Mouse (Mus musculus) embryonic facial prominence, embryonic 15.5 days (tissue): ENCODE data around the gene Clybl. TPM values are rescaled to one million over a fixed set of nuclear protein-coding genes. Genes with fewer than 3 reads are reported as not detected.

Experiments
- ATAC-seq: fragments of 200-750 bp; cut with Nextera tagmentation; 2 replicates; pipeline ENCODE4 v1.8.0; 2017; ENCODE audit warnings: low read depth, moderate TSS enrichment; ENCODE audit not compliant: insufficient number of reproducible peaks, low FRiP score, low TSS enrichment
- H3K27ac ChIP-seq: fragments of 300-500 bp; sonication (generic); replicated peaks from 2 replicates; pipeline ENCODE4 v1.5.1; 2015; ENCODE audit warnings: mild to moderate bottlenecking, inconsistent platforms
- H3K27me3 ChIP-seq: fragments of 300-500 bp; sonication (generic); 2 replicates; pipeline ENCODE4 v1.6.1; 2015; ENCODE audit warnings: inconsistent platforms
- H3K36me3 ChIP-seq: fragments of 300-500 bp; sonication (generic); 2 replicates; pipeline ENCODE4 v1.6.1; 2015; ENCODE audit warnings: mild to moderate bottlenecking, inconsistent platforms
- H3K4me1 ChIP-seq: fragments of 300-500 bp; sonication (generic); 2 replicates; pipeline ENCODE4 v1.6.1; 2015; ENCODE audit warnings: inconsistent platforms
- H3K4me2 ChIP-seq: fragments of 300-500 bp; sonication (generic); replicated peaks from 2 replicates; pipeline ENCODE4 v1.6.1; 2015; ENCODE audit warnings: mild to moderate bottlenecking, inconsistent platforms
- H3K4me3 ChIP-seq: fragments of 300-500 bp; sonication (generic); replicated peaks from 2 replicates; pipeline ENCODE4 v1.5.1; 2015; ENCODE audit warnings: mild to moderate bottlenecking, inconsistent platforms
- H3K9ac ChIP-seq: fragments of 300-500 bp; sonication (generic); 2 replicates; pipeline ENCODE4 v1.6.1; 2015; ENCODE audit warnings: inconsistent platforms
- H3K9me3 ChIP-seq: fragments of 300-500 bp; sonication (generic); replicated peaks from 2 replicates; pipeline ENCODE4 v1.6.1; 2016; ENCODE audit warnings: inconsistent platforms
- WGBS: fragments of 180-500 bp; shearing (Covaris S2); methylation state at CpG from one replicate; pipeline ENCODE4 v1.1.7; 2015; 5-methylcytosine and 5-hydroxymethylcytosine counted together
- polyA plus RNA-seq: library from polyadenylated mRNA; unstranded; fragments of >200 nt; fragmentation: Nextera tagmentation; extraction: Ambion mirVana; gene quantifications from 2 replicates; pipeline ENCODE4 v1.2.1, GENCODE M21; 2015

Gene Clybl
- polyA plus RNA-seq, 1 experiment from 2014 or later: 24.0 TPM

GRCm38 (mm10) chr14:122379076-122379475 lies 197.6 kb downstream of the Clybl start:
- no peak overlapping the region for H3K4me2 ChIP-seq
- no peaks in the 10 kb centered on the region for H3K9me3 ChIP-seq
- H3K27me3 ChIP-seq: peaks cover 12% of the 10 kb centered on the region
- no peaks in the 10 kb centered on the region for H3K36me3 ChIP-seq
- no peak overlapping the region for H3K9ac ChIP-seq
- ATAC-seq: no peak
- no peak overlapping the region for H3K4me3 ChIP-seq
- H3K27ac ChIP-seq: no peak overlapping the region
- H3K4me1 ChIP-seq: no peaks in the 10 kb centered on the region; the same call in 1 of the 2 replicates
- WGBS: 84% methylated on average over 9 of the region's 9 CpGs

GRCm38 (mm10) chr14:122379996-122380395 lies 198.5 kb downstream of the Clybl start:
- H3K27ac ChIP-seq: no peak overlapping the region
- no peaks in the 10 kb centered on the region for H3K36me3 ChIP-seq
- no peak for ATAC-seq
- no peak overlapping the region for H3K9ac ChIP-seq
- no peaks in the 10 kb centered on the region; the same call in 1 of the 2 replicates for H3K4me1 ChIP-seq
- H3K9me3 ChIP-seq: no peaks in the 10 kb centered on the region
- WGBS: 86% methylated on average over 5 of the region's 5 CpGs
- peaks cover 6% of the 10 kb centered on the region for H3K27me3 ChIP-seq
- no peak overlapping the region for H3K4me3 ChIP-seq
- no peak overlapping the region for H3K4me2 ChIP-seq

GRCm38 (mm10) chr14:122380896-122381845 lies 199.7 kb downstream of the Clybl start:
- Histone ChIP-seq H3K4me1 (no peaks in the 10 kb centered on the region; the same call in 1 of the 2 replicates), H3K9me3 (no peaks in the 10 kb centered on the region), H3K27ac (no peak overlapping the region), H3K36me3 (no peaks in the 10 kb centered on the region), H3K4me2 (no peak overlapping the region), H3K27me3 (no peaks in the 10 kb centered on the region; the same call in 1 of the 2 replicates), H3K4me3 (no peak overlapping the region), H3K9ac (no peak overlapping the region)
- no peak for ATAC-seq
- WGBS: 75% methylated on average over 15 of the region's 15 CpGs

- no peaks in the 10 kb centered on the region for H3K36me3 ChIP-seq
- no peak for ATAC-seq
- WGBS: 74% methylated on average over 5 of the region's 5 CpGs
- no peak overlapping the region for H3K4me3 ChIP-seq
- no peaks in the 10 kb centered on the region for H3K4me1 ChIP-seq
- no peaks in the 10 kb centered on the region for H3K9me3 ChIP-seq
- no peak overlapping the region for H3K9ac ChIP-seq
- H3K27me3 ChIP-seq: no peaks in the 10 kb centered on the region; the same call in 1 of the 2 replicates
- H3K4me2 ChIP-seq: no peak overlapping the region
- H3K27ac ChIP-seq: no peak overlapping the region
Measured at GRCm38 (mm10) chr14:122382281-122382680, 200.8 kb downstream of the Clybl start.

- Histone ChIP-seq H3K9ac (no peak overlapping the region), H3K27me3 (no peaks in the 10 kb centered on the region; the same call in 1 of the 2 replicates), H3K9me3 (no peaks in the 10 kb centered on the region), H3K4me2 (no peak overlapping the region), H3K36me3 (no peaks in the 10 kb centered on the region), H3K4me3 (no peak overlapping the region), H3K27ac (no peak overlapping the region), H3K4me1 (no peaks in the 10 kb centered on the region)
- WGBS: 82% methylated on average over 6 of the region's 6 CpGs
- ATAC-seq: no peak
Measured at GRCm38 (mm10) chr14:122383931-122384330, 202.4 kb downstream of the Clybl start.

- no peak for ATAC-seq
- Histone ChIP-seq H3K9me3 (no peaks in the 10 kb centered on the region), H3K9ac (no peak overlapping the region), H3K4me2 (no peak overlapping the region), H3K27ac (no peak overlapping the region), H3K36me3 (no peaks in the 10 kb centered on the region), H3K4me3 (no peak overlapping the region), H3K4me1 (no peaks in the 10 kb centered on the region), H3K27me3 (no peaks in the 10 kb centered on the region; the same call in 1 of the 2 replicates)
- 56% methylated on average over 21 of the region's 21 CpGs for WGBS
Measured at GRCm38 (mm10) chr14:122384447-122385237, 203.1 kb downstream of the Clybl start.

GRCm38 (mm10) chr14:122385238-122385534 lies 203.7 kb downstream of the Clybl start:
- no peak overlapping the region for H3K4me2 ChIP-seq
- 85% methylated on average over 3 of the region's 3 CpGs for WGBS
- H3K36me3 ChIP-seq: no peaks in the 10 kb centered on the region
- no peak for ATAC-seq
- no peak overlapping the region for H3K9ac ChIP-seq
- H3K27ac ChIP-seq: no peak overlapping the region
- no peaks in the 10 kb centered on the region for H3K4me1 ChIP-seq
- no peaks in the 10 kb centered on the region; the same call in 1 of the 2 replicates for H3K27me3 ChIP-seq
- no peaks in the 10 kb centered on the region for H3K9me3 ChIP-seq
- no peak overlapping the region for H3K4me3 ChIP-seq

- WGBS: 92% methylated on average over 5 of the region's 5 CpGs
Measured at GRCm38 (mm10) chr14:122385758-122386157, 204.3 kb downstream of the Clybl start.

GRCm38 (mm10) chr14:122386281-122387130 lies 205.0 kb downstream of the Clybl start:
- Histone ChIP-seq H3K36me3 (no peaks in the 10 kb centered on the region), H3K4me1 (no peaks in the 10 kb centered on the region), H3K27ac (no peak overlapping the region), H3K4me3 (no peak overlapping the region), H3K9ac (no peak overlapping the region), H3K27me3 (no peaks in the 10 kb centered on the region; the same call in 1 of the 2 replicates), H3K9me3 (no peaks in the 10 kb centered on the region), H3K4me2 (no peak overlapping the region)
- no peak for ATAC-seq
- WGBS: 75% methylated on average over 17 of the region's 17 CpGs

More at GRCm38 (mm10) chr14:122385758-122386157, 204.3 kb downstream of the Clybl start:
- Histone ChIP-seq H3K4me1 (no peaks in the 10 kb centered on the region), H3K36me3 (no peaks in the 10 kb centered on the region), H3K27ac (no peak overlapping the region), H3K9ac (no peak overlapping the region), H3K9me3 (no peaks in the 10 kb centered on the region), H3K4me2 (no peak overlapping the region), H3K4me3 (no peak overlapping the region), H3K27me3 (no peaks in the 10 kb centered on the region; the same call in 1 of the 2 replicates)
- no peak for ATAC-seq

- Histone ChIP-seq H3K27me3 (no peaks in the 10 kb centered on the region; the same call in 1 of the 2 replicates), H3K4me3 (no peak overlapping the region), H3K9me3 (no peaks in the 10 kb centered on the region), H3K4me2 (no peak overlapping the region), H3K36me3 (no peaks in the 10 kb centered on the region), H3K4me1 (no peaks in the 10 kb centered on the region), H3K9ac (no peak overlapping the region), H3K27ac (no peak overlapping the region)
- no peak for ATAC-seq
- WGBS: 73% methylated on average over 5 of the region's 5 CpGs
Measured at GRCm38 (mm10) chr14:122387781-122388180, 206.3 kb downstream of the Clybl start.
